Mouse (Mus musculus): ENCODE measurements at regions not wholly inside any gene's neighbourhood (a gene's known extent, or its start where the extent isn't known, plus 50 kb on each side); places are given as distances from the start of the nearest gene placed in this dataset.

- TF ChIP-seq CTCF (conservative IDR thresholded peaks at IDR 0.05; ENCODE audit: low read length) (no peak), POU5F1 (IDR thresholded peaks at IDR 0.05; ENCODE audit: borderline replicate concordance, low read length) (no peak)
Observed at GRCm38 (mm10) chr1:19786971-19787370, 578.3 kb downstream of the Tfap2b start.

Data from E14TG2a.4 (cell line).